Mouse (Mus musculus): Measurements from ENCODE around the gene Gm28051. TPM values are rescaled to one million over a fixed set of nuclear protein-coding genes. Genes with fewer than 3 reads are reported as not detected.

The Gm28051 gene
- polyA plus RNA-seq, 1 experiment from 2014 or later, result not detected

GRCm38 (mm10) chr12:102686321-102686720 is 71.2 kb downstream of the Gm28051 start:
- WGBS, result 97% methylated on average over 5 of the region's 5 CpGs
- H3K27ac ChIP-seq (ENCODE audit: low read depth, low read length), result peak overlapping the region; percentile 68; the same call in 1 of the 2 replicates
- no peak overlapping the region for H3K9ac ChIP-seq (ENCODE audit: low read depth, low read length)
- peaks cover 23% of the 10 kb centered on the region for H3K4me1 ChIP-seq (ENCODE audit: control insufficient read depth, insufficient read depth, low read depth, low read length)
- no peaks in the 10 kb centered on the region for H3K36me3 ChIP-seq (ENCODE audit: control insufficient read depth, insufficient read depth, low read length)
- no peak for ATAC-seq
- no peak overlapping the region for H3K4me2 ChIP-seq (ENCODE audit: low read length)
- H3K4me3 ChIP-seq (ENCODE audit: low read length), result no peak overlapping the region
- no peaks in the 10 kb centered on the region for H3K27me3 ChIP-seq (replicated peaks; ENCODE audit: control insufficient read depth, insufficient read depth, low read length)
- no peaks in the 10 kb centered on the region for H3K9me3 ChIP-seq (ENCODE audit: control insufficient read depth, low read length)

GRCm38 (mm10) chr12:102685523-102685931 is 72.0 kb downstream of the Gm28051 start:
- Histone ChIP-seq H3K27ac (ENCODE audit: low read depth, low read length) (peak overlapping the region; percentile 68), H3K9ac (ENCODE audit: low read depth, low read length) (peak overlapping the region; percentile 47), H3K4me3 (ENCODE audit: low read length) (no peak overlapping the region), H3K36me3 (ENCODE audit: control insufficient read depth, insufficient read depth, low read length) (no peaks in the 10 kb centered on the region), H3K27me3 (replicated peaks; ENCODE audit: control insufficient read depth, insufficient read depth, low read length) (no peaks in the 10 kb centered on the region), H3K4me2 (ENCODE audit: low read length) (peak overlapping the region; percentile 25; the same call in 1 of the 2 replicates), H3K4me1 (ENCODE audit: control insufficient read depth, insufficient read depth, low read depth, low read length) (peaks cover 23% of the 10 kb centered on the region), H3K9me3 (ENCODE audit: control insufficient read depth, low read length) (no peaks in the 10 kb centered on the region)
- 23% methylated on average over 9 of the region's 9 CpGs for WGBS
- peak; percentile 60 for ATAC-seq

- Histone ChIP-seq H3K9ac (ENCODE audit: low read depth, low read length) (peak overlapping the region; percentile 47), H3K27ac (ENCODE audit: low read depth, low read length) (peak overlapping the region; percentile 68), H3K27me3 (replicated peaks; ENCODE audit: control insufficient read depth, insufficient read depth, low read length) (no peaks in the 10 kb centered on the region), H3K4me1 (ENCODE audit: control insufficient read depth, insufficient read depth, low read depth, low read length) (peaks cover 23% of the 10 kb centered on the region), H3K36me3 (ENCODE audit: control insufficient read depth, insufficient read depth, low read length) (no peaks in the 10 kb centered on the region), H3K4me2 (ENCODE audit: low read length) (peak overlapping the region; percentile 25; the same call in 1 of the 2 replicates), H3K9me3 (ENCODE audit: control insufficient read depth, low read length) (no peaks in the 10 kb centered on the region), H3K4me3 (ENCODE audit: low read length) (no peak overlapping the region)
- 76% methylated on average over 3 of the region's 3 CpGs for WGBS
- no peak for ATAC-seq
These were observed 72.7 kb downstream of the Gm28051 start for GRCm38 (mm10) chr12:102684720-102685386.

GRCm38 (mm10) chr12:102683979-102684378 is 73.6 kb downstream of the Gm28051 start:
- WGBS, result 48% methylated on average over 5 of the region's 5 CpGs
- ATAC-seq, result peak; percentile 34; the same call in 1 of the 2 replicates
- H3K4me2 ChIP-seq (ENCODE audit: low read length), result no peak overlapping the region
- peak overlapping the region; percentile 17; the same call in 1 of the 2 replicates for H3K27ac ChIP-seq (ENCODE audit: low read depth, low read length)
- no peak overlapping the region; the same call in 1 of the 2 replicates for H3K9ac ChIP-seq (ENCODE audit: low read depth, low read length)
- H3K27me3 ChIP-seq (replicated peaks; ENCODE audit: control insufficient read depth, insufficient read depth, low read length), result no peaks in the 10 kb centered on the region
- H3K4me1 ChIP-seq (ENCODE audit: control insufficient read depth, insufficient read depth, low read depth, low read length), result peaks cover 25% of the 10 kb centered on the region
- H3K36me3 ChIP-seq (ENCODE audit: control insufficient read depth, insufficient read depth, low read length), result no peaks in the 10 kb centered on the region
- no peak overlapping the region for H3K4me3 ChIP-seq (ENCODE audit: low read length)
- no peaks in the 10 kb centered on the region for H3K9me3 ChIP-seq (ENCODE audit: control insufficient read depth, low read length)

- no peak overlapping the region for H3K27ac ChIP-seq (ENCODE audit: low read depth, low read length)
- 65% methylated on average over 6 of the region's 6 CpGs for WGBS
These were observed 74.1 kb downstream of the Gm28051 start for GRCm38 (mm10) chr12:102683438-102683837.

GRCm38 (mm10) chr12:102682722-102683299 is 74.8 kb downstream of the Gm28051 start:
- no peaks in the 10 kb centered on the region for H3K36me3 ChIP-seq (ENCODE audit: control insufficient read depth, insufficient read depth, low read length)
- H3K9me3 ChIP-seq (ENCODE audit: control insufficient read depth, low read length), result no peaks in the 10 kb centered on the region
- WGBS, result 73% methylated on average over 7 of the region's 7 CpGs
- H3K9ac ChIP-seq (ENCODE audit: low read depth, low read length), result no peak overlapping the region
- no peaks in the 10 kb centered on the region for H3K27me3 ChIP-seq (replicated peaks; ENCODE audit: control insufficient read depth, insufficient read depth, low read length)
- no peak for ATAC-seq
- H3K4me1 ChIP-seq (ENCODE audit: control insufficient read depth, insufficient read depth, low read depth, low read length), result peaks cover 25% of the 10 kb centered on the region
- H3K4me3 ChIP-seq (ENCODE audit: low read length), result no peak overlapping the region
- no peak overlapping the region for H3K27ac ChIP-seq (ENCODE audit: low read depth, low read length)
- no peak overlapping the region for H3K4me2 ChIP-seq (ENCODE audit: low read length)

More at GRCm38 (mm10) chr12:102683438-102683837, 74.1 kb downstream of the Gm28051 start:
- no peak overlapping the region for H3K9ac ChIP-seq (ENCODE audit: low read depth, low read length)
- peaks cover 25% of the 10 kb centered on the region for H3K4me1 ChIP-seq (ENCODE audit: control insufficient read depth, insufficient read depth, low read depth, low read length)
- H3K27me3 ChIP-seq (replicated peaks; ENCODE audit: control insufficient read depth, insufficient read depth, low read length), result no peaks in the 10 kb centered on the region
- no peaks in the 10 kb centered on the region for H3K9me3 ChIP-seq (ENCODE audit: control insufficient read depth, low read length)
- H3K36me3 ChIP-seq (ENCODE audit: control insufficient read depth, insufficient read depth, low read length), result no peaks in the 10 kb centered on the region
- no peak overlapping the region for H3K4me2 ChIP-seq (ENCODE audit: low read length)
- H3K4me3 ChIP-seq (ENCODE audit: low read length), result no peak overlapping the region
- ATAC-seq, result no peak

- Histone ChIP-seq H3K36me3 (ENCODE audit: control insufficient read depth, insufficient read depth, low read length) (no peaks in the 10 kb centered on the region), H3K27ac (ENCODE audit: low read depth, low read length) (no peak overlapping the region), H3K9ac (ENCODE audit: low read depth, low read length) (no peak overlapping the region), H3K9me3 (ENCODE audit: control insufficient read depth, low read length) (no peaks in the 10 kb centered on the region), H3K4me3 (ENCODE audit: low read length) (no peak overlapping the region), H3K4me1 (ENCODE audit: control insufficient read depth, insufficient read depth, low read depth, low read length) (peaks cover 25% of the 10 kb centered on the region), H3K4me2 (ENCODE audit: low read length) (no peak overlapping the region), H3K27me3 (replicated peaks; ENCODE audit: control insufficient read depth, insufficient read depth, low read length) (no peaks in the 10 kb centered on the region)
- no peak for ATAC-seq
- WGBS, result 85% methylated on average over 5 of the region's 5 CpGs
These were observed 75.5 kb downstream of the Gm28051 start for GRCm38 (mm10) chr12:102682085-102682484.

- Histone ChIP-seq H3K4me2 (ENCODE audit: low read length) (no peak overlapping the region), H3K27me3 (replicated peaks; ENCODE audit: control insufficient read depth, insufficient read depth, low read length) (no peaks in the 10 kb centered on the region), H3K9me3 (ENCODE audit: control insufficient read depth, low read length) (no peaks in the 10 kb centered on the region), H3K4me1 (ENCODE audit: control insufficient read depth, insufficient read depth, low read depth, low read length) (peaks cover 25% of the 10 kb centered on the region), H3K4me3 (ENCODE audit: low read length) (no peak overlapping the region), H3K27ac (ENCODE audit: low read depth, low read length) (no peak overlapping the region), H3K9ac (ENCODE audit: low read depth, low read length) (no peak overlapping the region), H3K36me3 (ENCODE audit: control insufficient read depth, insufficient read depth, low read length) (no peaks in the 10 kb centered on the region)
- no peak for ATAC-seq
- 79% methylated on average over 7 of the region's 7 CpGs for WGBS
These were observed 76.0 kb downstream of the Gm28051 start for GRCm38 (mm10) chr12:102681590-102681989.

- Histone ChIP-seq H3K27me3 (replicated peaks; ENCODE audit: control insufficient read depth, insufficient read depth, low read length) (no peaks in the 10 kb centered on the region), H3K9me3 (ENCODE audit: control insufficient read depth, low read length) (no peaks in the 10 kb centered on the region), H3K9ac (ENCODE audit: low read depth, low read length) (no peak overlapping the region), H3K4me1 (ENCODE audit: control insufficient read depth, insufficient read depth, low read depth, low read length) (peaks cover 7% of the 10 kb centered on the region), H3K36me3 (ENCODE audit: control insufficient read depth, insufficient read depth, low read length) (peaks cover 3% of the 10 kb centered on the region; the same call in 1 of the 2 replicates), H3K4me3 (ENCODE audit: low read length) (no peak overlapping the region), H3K27ac (ENCODE audit: low read depth, low read length) (no peak overlapping the region), H3K4me2 (ENCODE audit: low read length) (no peak overlapping the region)
- WGBS, result 20% methylated on average over 6 of the region's 6 CpGs
- ATAC-seq, result no peak
These were observed 78.7 kb downstream of the Gm28051 start for GRCm38 (mm10) chr12:102678820-102679219.

Measured in hindbrain, embryonic 16.5 days (tissue).